Mouse (Mus musculus): Measurements from ENCODE around the gene Zbed4.

- TF ChIP-seq CTCF (IDR thresholded peaks at IDR 0.05 in 2 of 3, conservative IDR thresholded peaks at IDR 0.05 in 1 of 3; ENCODE audit: control insufficient read depth in 1 of 3, insufficient read depth in 1 of 3, low read depth in 2 of 3, low read length in 3 of 3, poor library complexity in 1 of 3, severe bottlenecking in 1 of 3) (no peak), KAT2A (conservative IDR thresholded peaks at IDR 0.05; ENCODE audit: low read depth, low read length) (no peak), POLR2A (IDR thresholded peaks at IDR 0.05; ENCODE audit: control insufficient read depth in 1 of 2, insufficient read depth in 1 of 2, low read depth in 1 of 2, low read length in 2 of 2, poor library complexity in 1 of 2) (no peak), NELFE (IDR thresholded peaks at IDR 0.05; ENCODE audit: low read depth, low read length) (no peak), UBTF (IDR thresholded peaks at IDR 0.05; ENCODE audit: borderline replicate concordance, insufficient read depth, low read depth, low read length) (no peak), POLR2AphosphoS5 (IDR thresholded peaks at IDR 0.05; ENCODE audit: borderline replicate concordance, low read depth, low read length) (no peak)
These were observed 80.0 kb downstream of the Zbed4 start for GRCm38 (mm10) chr15:88831482-88831881.
